Mouse (Mus musculus) midbrain, embryonic 15.5 days (tissue): ENCODE data around the gene Ankrd66. TPM values are rescaled to one million over a fixed set of nuclear protein-coding genes. Genes with fewer than 3 reads are reported as not detected.
A peak's percentile ranks its signal among the peaks of the same experiment; 100 is the strongest.

Experiments
- ATAC-seq: fragments of 200-750 bp; cut with Nextera tagmentation; replicated peaks from 2 replicates; pipeline ENCODE4 v1.8.0; 2017; ENCODE audit warnings: moderate TSS enrichment
- H3K27ac ChIP-seq: fragments of 300-500 bp; sonication (generic); 2 replicates; pipeline ENCODE4 v1.5.1; 2015; ENCODE audit warnings: mild to moderate bottlenecking, inconsistent platforms
- H3K27me3 ChIP-seq: fragments of 300-500 bp; sonication (generic); replicated peaks from 2 replicates; pipeline ENCODE4 v1.6.1; 2015; ENCODE audit warnings: inconsistent platforms
- H3K36me3 ChIP-seq: fragments of 300-500 bp; sonication (generic); replicated peaks from 2 replicates; pipeline ENCODE4 v1.6.1; 2015; ENCODE audit warnings: inconsistent platforms
- H3K4me1 ChIP-seq: fragments of 300-500 bp; sonication (generic); 2 replicates; pipeline ENCODE4 v1.6.1; 2015; ENCODE audit warnings: inconsistent platforms
- H3K4me2 ChIP-seq: fragments of 300-500 bp; sonication (generic); 2 replicates; pipeline ENCODE4 v1.6.1; 2015; ENCODE audit warnings: inconsistent platforms, mild to moderate bottlenecking, moderate library complexity
- H3K4me3 ChIP-seq: fragments of 300-500 bp; sonication (generic); 2 replicates; pipeline ENCODE4 v1.5.1; 2015; ENCODE audit warnings: mild to moderate bottlenecking, inconsistent platforms
- H3K9ac ChIP-seq: fragments of 300-500 bp; sonication (generic); 2 replicates; pipeline ENCODE4 v1.6.1; 2015; ENCODE audit warnings: mild to moderate bottlenecking, inconsistent platforms
- H3K9me3 ChIP-seq: fragments of 300-500 bp; sonication (generic); 2 replicates; pipeline ENCODE4 v1.6.1; 2016; ENCODE audit warnings: inconsistent platforms
- WGBS: fragments of 180-500 bp; shearing (Covaris S2); methylation state at CpG from one replicate; pipeline ENCODE4 v1.1.7; 2015; ENCODE audit warnings: mixed read lengths; 5-methylcytosine and 5-hydroxymethylcytosine counted together
- polyA plus RNA-seq: library from polyadenylated mRNA; unstranded; fragments of >200 nt; fragmentation: Nextera tagmentation; extraction: Ambion mirVana; gene quantifications from 2 replicates; pipeline ENCODE4 v1.2.1, GENCODE M21; 2015

The Ankrd66 gene
- polyA plus RNA-seq, 1 experiment from 2014 or later: 0.50 TPM

GRCm38 (mm10) chr17:43531192-43531591 lies 12.2 kb downstream of the Ankrd66 start:
- H3K27me3 ChIP-seq: no peaks in the 10 kb centered on the region
- no peak overlapping the region for H3K4me3 ChIP-seq
- 96% methylated on average over 4 of the region's 4 CpGs for WGBS
- no peaks in the 10 kb centered on the region for H3K36me3 ChIP-seq
- no peak overlapping the region for H3K4me2 ChIP-seq
- H3K27ac ChIP-seq: no peak overlapping the region
- ATAC-seq: no peak
- H3K9ac ChIP-seq: no peak overlapping the region
- no peaks in the 10 kb centered on the region for H3K9me3 ChIP-seq
- H3K4me1 ChIP-seq: peaks cover 6% of the 10 kb centered on the region; the same call in 1 of the 2 replicates

DNA sequence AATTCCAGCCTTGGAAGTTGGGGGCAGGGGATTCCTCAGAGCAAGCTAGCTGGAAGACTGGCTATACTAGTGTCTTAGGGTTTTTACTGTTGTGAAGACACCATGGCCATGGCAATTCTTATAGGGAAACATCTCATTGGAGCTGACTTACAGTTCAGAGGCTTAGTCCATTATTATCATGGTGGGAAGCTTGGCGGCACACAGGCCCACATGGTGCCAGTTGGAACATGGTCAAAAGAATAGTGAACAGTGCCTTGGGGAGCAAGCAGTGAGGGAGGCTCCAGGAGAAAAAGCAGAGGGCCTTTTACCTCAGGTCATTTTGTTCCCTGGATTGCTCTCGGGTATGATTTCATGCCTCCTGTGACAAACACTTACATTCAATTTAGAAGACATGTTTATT lies 12.9 kb downstream of the Ankrd66 start:
- H3K9ac ChIP-seq: no peak overlapping the region
- H3K9me3 ChIP-seq: no peaks in the 10 kb centered on the region
- H3K36me3 ChIP-seq: no peaks in the 10 kb centered on the region
- no peak overlapping the region for H3K27ac ChIP-seq
- H3K4me3 ChIP-seq: no peak overlapping the region
- H3K27me3 ChIP-seq: no peaks in the 10 kb centered on the region
- no peak overlapping the region for H3K4me2 ChIP-seq
- WGBS: 84% methylated on average over 2 of the region's 2 CpGs
- ATAC-seq: no peak
- peaks cover 6% of the 10 kb centered on the region; the same call in 1 of the 2 replicates for H3K4me1 ChIP-seq

DNA sequence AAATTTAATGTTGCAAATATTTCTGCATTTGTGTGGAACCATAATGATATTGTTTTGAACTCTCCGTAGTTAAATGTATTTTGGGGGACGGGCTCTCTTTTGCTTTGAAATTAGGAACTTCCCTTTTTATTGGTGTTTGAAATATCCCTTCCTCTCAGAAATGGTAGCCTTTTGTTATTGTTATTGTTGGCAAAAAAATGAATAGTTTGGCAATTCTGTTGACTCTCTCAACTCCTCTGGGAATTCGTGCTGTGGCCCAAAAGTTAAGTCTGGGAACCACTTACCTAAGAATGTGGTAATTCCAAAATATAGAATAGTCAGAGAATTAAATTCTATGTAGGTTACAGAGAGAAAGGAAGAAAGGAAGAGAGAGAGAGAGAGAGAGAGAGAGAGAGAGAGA lies 23.3 kb downstream of the Ankrd66 start:
- Histone ChIP-seq H3K4me1 (peaks cover 2% of the 10 kb centered on the region; the same call in 1 of the 2 replicates), H3K36me3 (no peaks in the 10 kb centered on the region), H3K4me3 (no peak overlapping the region), H3K9me3 (no peaks in the 10 kb centered on the region), H3K27ac (no peak overlapping the region), H3K9ac (no peak overlapping the region), H3K4me2 (no peak overlapping the region), H3K27me3 (no peaks in the 10 kb centered on the region)
- ATAC-seq: no peak
- WGBS: 85% methylated on average over 3 of the region's 3 CpGs

- 31% methylated on average over 18 of the region's 18 CpGs for WGBS
- H3K4me2 ChIP-seq: peak overlapping the region; percentile 23; the same call in 1 of the 2 replicates
- H3K9ac ChIP-seq: no peak overlapping the region
- peaks cover 2% of the 10 kb centered on the region; the same call in 1 of the 2 replicates for H3K4me1 ChIP-seq
- peak; percentile 90 for ATAC-seq
- no peak overlapping the region for H3K27ac ChIP-seq
- H3K27me3 ChIP-seq: no peaks in the 10 kb centered on the region
- no peak overlapping the region for H3K4me3 ChIP-seq
- H3K9me3 ChIP-seq: no peaks in the 10 kb centered on the region
- H3K36me3 ChIP-seq: no peaks in the 10 kb centered on the region
Measured at GRCm38 (mm10) chr17:43518644-43519409, 24.6 kb downstream of the Ankrd66 start.

DNA sequence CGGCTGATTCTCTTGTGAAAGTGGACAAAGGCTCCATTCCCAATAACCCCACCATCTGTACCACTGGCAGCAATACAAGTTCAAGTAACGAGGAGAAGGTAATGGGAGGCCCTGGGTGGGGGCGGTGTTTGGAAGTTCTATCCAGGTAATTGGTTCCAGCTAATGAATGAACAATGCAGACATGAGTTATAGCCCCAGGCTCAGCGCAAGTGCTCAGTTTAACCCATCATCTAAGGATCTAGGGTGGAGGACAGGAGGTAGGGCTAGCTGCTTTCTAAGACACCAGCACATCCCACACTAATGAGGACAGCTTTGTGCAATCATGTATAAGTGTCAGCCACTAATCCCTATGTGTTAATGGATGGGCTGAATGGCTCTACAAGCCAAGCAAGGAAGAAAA lies 32.7 kb downstream of the Ankrd66 start:
- 66% methylated on average over 4 of the region's 4 CpGs for WGBS
- no peaks in the 10 kb centered on the region for H3K9me3 ChIP-seq
- H3K27me3 ChIP-seq: no peaks in the 10 kb centered on the region
- no peaks in the 10 kb centered on the region for H3K4me1 ChIP-seq
- no peak overlapping the region for H3K4me3 ChIP-seq
- no peak overlapping the region for H3K4me2 ChIP-seq
- no peaks in the 10 kb centered on the region for H3K36me3 ChIP-seq
- no peak overlapping the region for H3K9ac ChIP-seq
- no peak overlapping the region for H3K27ac ChIP-seq
- no peak for ATAC-seq

GRCm38 (mm10) chr17:43504594-43504934 lies 38.9 kb downstream of the Ankrd66 start:
- no peak overlapping the region for H3K27ac ChIP-seq
- H3K36me3 ChIP-seq: no peaks in the 10 kb centered on the region
- H3K9me3 ChIP-seq: no peaks in the 10 kb centered on the region
- WGBS: 85% methylated on average over 6 of the region's 6 CpGs
- ATAC-seq: no peak
- no peaks in the 10 kb centered on the region for H3K27me3 ChIP-seq
- no peak overlapping the region for H3K9ac ChIP-seq
- H3K4me1 ChIP-seq: no peaks in the 10 kb centered on the region
- no peak overlapping the region for H3K4me2 ChIP-seq
- no peak overlapping the region for H3K4me3 ChIP-seq

GRCm38 (mm10) chr17:43503861-43504593 lies 39.4 kb downstream of the Ankrd66 start:
- Histone ChIP-seq H3K36me3 (no peaks in the 10 kb centered on the region), H3K4me3 (no peak overlapping the region), H3K9ac (no peak overlapping the region), H3K4me2 (no peak overlapping the region), H3K9me3 (no peaks in the 10 kb centered on the region), H3K27me3 (no peaks in the 10 kb centered on the region), H3K4me1 (no peaks in the 10 kb centered on the region), H3K27ac (no peak overlapping the region)
- ATAC-seq: no peak
- 82% methylated on average over 4 of the region's 4 CpGs for WGBS

DNA sequence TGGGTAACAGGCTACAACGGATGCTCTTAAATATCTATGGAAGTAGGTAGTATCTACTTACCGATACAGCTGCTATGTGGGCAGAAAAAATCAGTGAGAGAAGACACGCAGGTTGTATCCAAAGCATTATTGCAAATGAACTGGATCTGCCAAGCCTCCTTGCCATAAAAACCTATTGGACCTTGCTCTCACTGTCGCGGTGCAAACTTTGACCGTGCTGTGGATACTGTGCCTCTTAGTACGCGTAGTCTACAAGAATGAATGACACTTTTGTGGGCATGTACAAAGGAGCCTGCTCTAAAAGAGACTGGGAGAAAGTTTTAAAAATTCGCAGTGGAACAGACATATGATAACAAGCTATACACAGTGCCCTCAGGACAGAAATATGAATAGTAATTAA lies 40.8 kb downstream of the Ankrd66 start, which contains the start of gene Mep1a:
Mep1a (minus strand) TSS at position 221 of the 400 bp plus-strand sequence.
- Histone ChIP-seq H3K9ac (no peak within 1 kb of the TSS), H3K27me3 (no peaks in the 10 kb centered on the region)
- no peak for ATAC-seq

GRCm38 (mm10) chr17:43501631-43502030 lies 41.8 kb downstream of the Ankrd66 start:
- Histone ChIP-seq H3K9me3 (no peaks in the 10 kb centered on the region), H3K9ac (no peak overlapping the region), H3K4me1 (no peaks in the 10 kb centered on the region), H3K4me3 (no peak overlapping the region), H3K4me2 (no peak overlapping the region), H3K27me3 (no peaks in the 10 kb centered on the region), H3K27ac (no peak overlapping the region), H3K36me3 (no peaks in the 10 kb centered on the region)
- WGBS: 96% methylated on average over 5 of the region's 5 CpGs
- ATAC-seq: no peak

More for the DNA sequence above, 40.8 kb downstream of the Ankrd66 start, which contains the start of gene Mep1a:
- Histone ChIP-seq H3K36me3 (no peaks in the 10 kb centered on the region), H3K4me1 (no peaks in the 10 kb centered on the region), H3K27ac (no peak within 1 kb of the TSS), H3K4me3 (no peak within 1 kb of the TSS), H3K9me3 (no peaks in the 10 kb centered on the region), H3K4me2 (no peak within 1 kb of the TSS)
- 91% methylated on average over 9 of the region's 9 CpGs for WGBS

DNA sequence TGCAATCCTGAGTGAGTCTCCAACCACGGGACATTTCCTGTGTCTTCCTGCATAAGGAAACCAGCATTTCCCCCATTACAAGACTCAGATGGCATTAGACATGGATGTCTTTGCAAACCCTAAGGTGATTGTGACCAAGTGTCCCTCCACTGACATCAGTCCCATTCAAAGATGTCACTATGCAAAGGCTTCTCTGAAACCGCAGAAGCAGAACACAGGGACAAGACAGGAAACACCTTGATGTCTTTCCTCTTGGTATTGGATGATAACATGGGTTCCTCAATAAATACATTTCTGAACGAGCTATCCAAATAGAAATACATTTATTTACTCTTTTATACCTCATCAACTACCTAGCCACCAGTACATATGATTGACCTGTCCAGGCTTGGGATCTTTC lies 42.2 kb downstream of the Ankrd66 start:
- no peak for ATAC-seq
- no peaks in the 10 kb centered on the region for H3K9me3 ChIP-seq
- 81% methylated on average over 3 of the region's 3 CpGs for WGBS

GRCm38 (mm10) chr17:43500513-43500912 lies 42.9 kb downstream of the Ankrd66 start:
- Histone ChIP-seq H3K4me2 (no peak overlapping the region), H3K4me3 (no peak overlapping the region), H3K36me3 (no peaks in the 10 kb centered on the region), H3K9me3 (no peaks in the 10 kb centered on the region), H3K4me1 (no peaks in the 10 kb centered on the region), H3K27me3 (no peaks in the 10 kb centered on the region), H3K9ac (no peak overlapping the region), H3K27ac (no peak overlapping the region)
- WGBS: 86% methylated on average over 1 of the region's 1 CpGs
- ATAC-seq: no peak

More for the DNA sequence above, 42.2 kb downstream of the Ankrd66 start:
- no peak overlapping the region for H3K9ac ChIP-seq
- no peak overlapping the region for H3K4me2 ChIP-seq
- H3K36me3 ChIP-seq: no peaks in the 10 kb centered on the region
- H3K4me3 ChIP-seq: no peak overlapping the region
- no peak overlapping the region for H3K27ac ChIP-seq
- no peaks in the 10 kb centered on the region for H3K4me1 ChIP-seq
- H3K27me3 ChIP-seq: no peaks in the 10 kb centered on the region

DNA sequence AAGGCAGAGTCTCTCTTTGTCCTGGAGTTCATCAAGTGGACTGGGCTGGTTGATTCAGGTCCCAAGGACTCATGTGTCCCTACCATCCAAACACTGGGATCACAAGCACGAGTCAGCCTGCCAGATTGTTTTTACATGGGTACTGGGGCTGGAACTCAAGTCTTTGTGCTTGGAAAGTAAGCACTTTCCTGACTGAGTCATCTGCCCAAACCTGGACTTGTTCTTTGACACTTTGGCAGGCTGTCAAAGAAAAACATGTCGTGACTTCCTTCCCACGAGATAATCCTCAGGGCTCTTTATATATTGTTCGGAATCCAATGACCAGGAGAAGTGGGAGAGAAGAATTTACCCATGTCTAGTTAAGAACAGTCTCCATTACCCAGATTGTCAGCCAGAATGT lies 45.9 kb downstream of the Ankrd66 start:
- Histone ChIP-seq H3K4me3 (no peak overlapping the region), H3K9ac (no peak overlapping the region), H3K9me3 (no peaks in the 10 kb centered on the region), H3K36me3 (no peaks in the 10 kb centered on the region), H3K27me3 (no peaks in the 10 kb centered on the region), H3K4me1 (no peaks in the 10 kb centered on the region), H3K4me2 (no peak overlapping the region), H3K27ac (no peak overlapping the region)
- WGBS: 78% methylated on average over 4 of the region's 4 CpGs
- ATAC-seq: no peak
